Mouse (Mus musculus) layer of hippocampus, adult 9-10 months (tissue): ENCODE data around the gene Cnot9.
"Not testable (repeated sequence)": the region's sequence is repeated elsewhere in the genome, so short reads cannot be mapped to it uniquely, and the experiment has no call there.

ENCODE experiments used
- DNase-seq: peaks from one replicate; pipeline ENCODE4 v3.0.0; 2022; ENCODE audit warnings: low spot score

Gene Cnot9

DNA sequence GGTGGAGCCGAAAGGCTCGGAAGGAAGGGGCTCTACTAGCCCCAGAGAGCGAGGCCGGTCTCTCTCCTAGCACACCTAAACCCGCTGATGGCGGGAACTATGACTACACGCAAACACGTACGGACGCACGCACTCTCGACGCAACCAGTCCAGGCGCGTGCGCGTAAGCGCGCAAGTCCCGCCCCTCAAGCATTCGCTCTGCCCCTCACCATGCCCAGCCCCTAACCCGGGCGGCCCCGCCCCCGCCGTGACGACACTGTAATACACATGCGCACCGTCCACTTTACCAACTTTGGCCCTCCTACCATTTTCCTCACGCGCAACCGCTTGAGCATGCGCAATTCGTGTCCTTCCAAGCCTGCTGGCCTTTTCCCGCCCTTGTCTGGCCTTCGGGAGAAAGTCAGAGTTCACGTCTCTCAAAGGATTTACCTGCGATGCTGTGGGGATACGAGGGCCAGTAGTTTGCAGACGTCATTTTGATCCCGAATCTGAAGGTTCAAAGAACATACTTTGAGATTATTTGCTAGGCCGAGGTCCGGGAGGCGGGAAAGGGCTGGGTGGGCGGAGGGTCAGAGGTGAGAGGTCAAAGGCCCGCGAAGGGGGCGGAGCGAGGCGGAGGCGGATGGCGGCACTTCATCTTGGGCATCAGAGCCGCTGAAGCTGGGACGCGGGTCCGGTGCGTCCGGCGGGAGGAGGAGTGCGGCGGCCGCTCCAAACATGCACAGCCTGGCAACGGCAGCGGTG, at the start of gene Cnot9:
Gene Cnot9 (plus strand): TSS at position 338 of the 744 bp plus-strand sequence.
- DNase-seq = peak; percentile 99

DNA sequence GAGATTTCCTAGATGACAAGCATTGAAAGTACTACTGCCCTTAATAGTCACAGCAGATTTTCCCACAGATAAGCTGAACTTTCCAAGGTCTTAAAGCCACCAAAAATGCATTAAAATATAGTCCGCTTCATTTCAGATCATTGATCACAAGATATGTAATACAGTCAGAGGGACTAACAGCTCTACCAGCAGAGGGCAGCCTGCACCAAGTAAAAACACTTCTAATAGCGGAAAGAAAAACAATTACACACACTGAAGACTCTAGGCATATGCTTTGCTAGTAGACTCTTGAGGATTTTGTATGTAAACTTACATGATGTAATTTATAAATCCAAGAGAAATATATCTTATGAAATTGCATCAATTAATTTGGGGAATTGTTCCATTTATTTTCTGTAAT, 45.6 kb upstream of the Cnot9 start:
- peak; percentile 47 for DNase-seq

DNA sequence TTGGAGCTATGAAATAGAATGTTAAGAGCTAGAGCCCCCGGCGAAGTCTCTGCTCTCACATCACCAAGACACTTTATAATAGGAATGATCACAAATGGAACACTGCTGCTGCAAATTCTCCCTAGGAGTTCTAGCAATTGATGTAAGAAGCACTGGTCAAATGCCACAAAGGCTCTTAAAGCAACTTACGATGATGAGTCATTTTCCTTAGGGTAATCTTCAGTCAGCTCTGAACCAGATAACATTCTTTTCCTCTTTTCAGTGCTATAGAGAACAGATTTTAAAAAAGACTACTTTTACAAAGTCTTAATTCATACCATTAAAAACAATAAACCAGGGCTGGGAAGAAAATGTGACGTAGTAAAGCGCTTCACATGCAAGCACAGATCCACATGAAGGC, 20.1 kb upstream of the Cnot9 start:
- no peak for DNase-seq

DNA sequence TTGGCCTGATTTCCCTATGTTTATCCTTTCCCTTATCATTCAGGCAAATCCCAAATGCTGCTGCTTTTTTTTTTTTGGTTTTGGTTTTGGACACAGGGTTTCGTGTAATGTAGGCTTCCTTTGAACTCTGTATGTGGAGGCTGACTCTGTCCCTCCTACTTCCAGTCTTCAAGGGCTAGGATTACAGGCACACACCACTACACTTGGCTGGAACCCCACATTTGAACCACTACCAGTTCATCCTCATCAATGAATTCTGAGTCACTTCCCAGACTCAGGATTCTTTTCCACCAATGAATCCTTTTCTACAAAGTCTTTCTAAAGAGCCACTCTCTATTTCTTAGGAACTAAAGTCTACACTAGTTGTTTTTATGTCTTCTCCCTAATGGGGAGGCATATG, 4.8 kb upstream of the Cnot9 start:
- no peak for DNase-seq

DNA sequence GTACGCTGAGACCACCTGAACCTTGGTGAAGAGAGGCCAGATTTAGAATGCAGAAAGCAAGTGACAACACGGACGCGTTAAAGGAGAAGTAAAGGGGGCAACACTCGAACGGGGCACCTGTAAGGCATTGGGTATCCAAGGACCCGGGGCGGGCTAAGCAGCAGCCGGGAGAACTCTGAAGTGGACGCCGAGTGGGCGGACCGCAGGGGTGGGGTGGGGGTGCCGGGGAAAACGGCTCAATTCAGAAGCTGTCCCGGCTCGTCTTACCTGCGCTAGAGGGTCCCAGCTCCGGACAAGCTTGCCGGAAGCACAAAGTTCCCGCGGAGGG, 501 bp upstream of the Cnot9 start:
- DNase-seq = no peak

DNA sequence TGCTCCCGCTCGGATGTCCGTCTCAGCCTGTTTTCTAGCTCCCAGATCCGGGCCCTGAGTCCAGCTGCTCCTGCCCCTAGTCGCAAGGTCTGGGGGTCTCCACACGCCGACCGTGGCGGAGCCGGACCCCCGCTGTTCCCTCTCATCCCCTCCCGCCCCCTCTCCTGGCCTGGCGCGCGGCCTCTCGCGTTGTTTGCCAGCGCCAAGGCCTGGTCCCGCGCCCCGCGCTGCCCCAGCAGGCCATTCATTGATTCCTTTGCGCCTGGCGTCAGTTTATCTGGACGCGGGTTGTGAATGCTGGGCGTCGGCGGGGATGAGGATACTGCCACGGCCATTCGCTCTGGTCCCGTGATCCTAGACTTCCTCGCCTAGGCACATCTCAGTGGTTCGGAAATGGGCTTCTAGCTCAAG, 618 bp downstream of the Cnot9 start:
- no peak for DNase-seq

DNA sequence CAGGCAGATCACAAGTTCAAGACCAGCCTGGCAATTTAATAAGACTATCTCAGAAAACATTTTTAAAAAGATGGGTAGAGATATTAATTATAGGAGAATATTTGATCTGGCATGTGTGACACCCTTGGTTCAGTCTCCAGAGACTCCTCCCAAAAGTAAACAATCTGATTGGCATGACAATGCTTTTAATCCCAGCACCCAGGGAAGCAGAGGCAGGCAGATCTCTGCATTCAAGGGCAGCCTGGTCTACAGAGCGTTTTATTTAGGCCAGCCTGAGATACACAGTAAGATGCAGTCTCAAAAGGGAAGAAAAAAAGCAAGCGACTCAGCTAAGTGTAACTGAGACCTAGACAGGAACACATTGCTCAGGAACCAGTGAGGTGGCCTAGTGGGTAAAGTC, 1.9 kb downstream of the Cnot9 start:
- no peak for DNase-seq

DNA sequence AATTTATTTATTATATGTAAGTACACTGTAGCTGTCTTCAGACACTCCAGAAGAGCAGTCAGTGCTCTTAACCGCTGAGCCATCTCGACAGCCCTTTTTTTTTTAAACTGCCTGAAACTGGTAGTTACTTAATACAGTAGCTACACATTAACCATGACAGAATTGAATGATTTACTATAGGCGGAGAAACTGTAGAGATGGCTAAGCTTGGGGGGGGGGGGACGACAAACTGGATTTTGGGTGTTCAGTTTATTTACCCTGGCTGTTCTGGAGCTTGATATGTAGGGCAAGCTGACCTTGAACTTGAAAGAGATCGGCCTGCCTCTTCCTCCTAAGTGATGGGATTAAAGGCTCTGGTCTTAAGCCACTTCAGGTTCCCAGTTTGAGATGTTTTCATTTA, 5.4 kb downstream of the Cnot9 start:
- DNase-seq = no peak

DNA sequence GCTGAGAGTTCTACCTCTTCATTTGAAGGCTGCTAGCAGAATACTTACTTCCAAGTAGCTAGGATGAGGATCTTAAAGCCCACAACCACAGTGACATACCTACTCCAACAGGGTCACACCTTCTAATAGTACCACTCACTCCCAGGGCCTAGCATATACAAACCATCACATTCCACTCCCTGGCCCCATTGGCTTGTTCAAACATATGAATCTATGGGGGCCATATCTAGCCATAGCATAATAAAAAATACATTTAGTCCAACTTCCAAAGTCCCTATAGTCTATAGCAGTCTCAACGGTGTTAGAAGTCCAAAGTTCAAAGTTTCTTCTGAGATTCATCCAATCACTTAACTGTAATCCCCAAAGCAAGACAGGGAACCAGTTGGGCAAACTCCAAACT, 7.1 kb downstream of the Cnot9 start:
- not testable (repeated sequence) for DNase-seq

DNA sequence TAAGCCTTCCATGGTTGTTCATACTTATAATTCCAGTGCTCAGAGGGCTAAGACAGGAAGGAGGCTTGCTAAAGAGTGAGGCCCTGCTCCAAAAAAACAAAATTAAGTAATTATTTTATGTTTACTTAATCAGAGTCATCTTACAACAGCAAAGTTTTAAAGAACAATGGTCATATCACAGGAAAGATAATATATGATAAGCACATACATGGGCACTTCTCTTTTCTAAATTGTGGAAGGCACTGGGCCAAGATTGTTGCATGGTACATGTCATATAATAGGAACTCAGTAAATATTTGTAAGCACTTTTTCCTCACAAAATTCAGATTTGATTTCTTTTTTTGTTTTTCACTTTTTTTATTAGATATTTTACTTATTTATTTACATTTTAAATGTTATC, 14.0 kb downstream of the Cnot9 start:
- no peak for DNase-seq

DNA sequence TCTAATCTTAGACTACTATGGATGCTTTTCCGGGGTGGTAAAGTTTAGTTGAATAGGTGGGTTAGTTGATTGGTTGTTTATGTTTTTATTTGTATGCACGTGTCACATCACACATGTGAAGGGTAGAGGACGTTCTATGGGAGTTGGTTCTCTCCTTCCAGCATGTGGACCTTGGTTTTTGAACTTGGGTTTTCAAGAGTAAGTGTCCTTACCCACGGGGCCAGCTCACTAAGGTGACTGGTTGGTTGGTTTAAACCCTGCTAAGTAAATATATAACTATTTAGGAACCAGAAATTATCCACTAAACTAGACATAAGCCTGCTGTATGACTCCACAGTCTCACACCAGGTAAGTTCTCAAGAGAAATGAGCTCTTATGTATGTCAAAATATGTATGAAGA, 18.9 kb downstream of the Cnot9 start:
- DNase-seq = no peak

DNA sequence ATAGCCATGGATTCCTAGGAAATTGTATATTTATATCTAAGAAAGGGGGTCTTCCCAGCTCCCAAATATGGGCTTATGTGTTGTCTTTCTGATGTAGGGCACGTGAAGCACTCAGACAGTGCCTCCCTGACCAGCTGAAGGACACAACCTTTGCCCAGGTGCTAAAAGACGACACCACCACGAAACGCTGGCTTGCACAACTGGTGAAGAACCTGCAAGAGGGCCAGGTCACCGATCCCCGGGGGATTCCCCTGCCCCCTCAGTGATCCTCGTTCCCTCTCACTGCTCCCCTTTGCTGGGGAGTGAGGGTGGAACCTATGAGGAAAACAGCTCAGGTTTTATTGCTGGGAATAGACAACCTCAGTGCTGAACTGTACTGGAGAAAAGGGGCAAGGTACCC, 22.7 kb downstream of the Cnot9 start:
- no peak for DNase-seq

DNA sequence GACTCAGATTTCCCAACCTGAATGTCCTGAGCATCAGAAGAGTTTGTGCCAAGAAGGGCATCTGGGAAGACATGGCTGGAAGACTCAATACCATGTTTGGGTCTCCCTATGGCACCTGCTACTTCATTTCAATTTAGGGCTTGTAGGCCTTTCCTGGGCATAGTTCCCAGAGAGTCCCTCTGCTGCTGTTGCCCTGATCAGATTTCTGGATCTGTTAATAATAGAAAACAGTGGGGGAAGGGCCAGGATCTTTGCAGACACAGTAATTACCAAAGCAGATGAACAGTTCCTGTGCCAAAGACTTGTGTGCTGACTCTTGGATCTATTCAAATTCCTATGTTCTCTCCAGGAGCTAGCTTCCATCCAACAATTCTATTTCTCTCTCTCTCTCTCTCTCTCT, 32.8 kb downstream of the Cnot9 start:
- peak; percentile 68 for DNase-seq

DNA sequence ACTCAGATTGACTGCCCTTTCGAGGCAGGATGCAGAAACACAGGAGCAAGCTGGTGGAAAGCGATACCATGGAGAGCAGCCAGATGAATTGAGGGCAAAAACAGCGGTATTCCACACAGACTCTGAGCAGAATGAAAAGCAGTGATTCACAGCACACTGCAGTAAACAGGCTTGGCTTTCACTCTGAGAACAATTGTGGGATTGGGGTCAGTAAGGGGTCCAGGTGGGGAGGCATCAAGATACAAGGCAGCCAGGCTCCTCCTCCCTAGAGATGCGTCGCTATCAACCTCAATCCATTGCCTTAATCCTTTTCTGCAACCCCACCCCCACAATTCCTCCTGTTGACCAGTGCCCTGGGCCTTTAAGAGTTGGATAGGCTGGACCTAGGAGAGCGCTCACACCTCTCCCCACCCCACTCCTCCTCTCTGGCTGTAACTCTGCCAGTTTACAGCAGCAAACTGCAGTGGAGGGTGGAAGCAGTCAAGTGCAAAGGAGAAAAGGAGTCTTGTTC, 36.6 kb downstream of the Cnot9 start, which contains the start of gene Plcd4:
Gene Plcd4 (plus strand): TSS at position 438 of the 511 bp plus-strand sequence.
- peak; percentile 27 for DNase-seq

DNA sequence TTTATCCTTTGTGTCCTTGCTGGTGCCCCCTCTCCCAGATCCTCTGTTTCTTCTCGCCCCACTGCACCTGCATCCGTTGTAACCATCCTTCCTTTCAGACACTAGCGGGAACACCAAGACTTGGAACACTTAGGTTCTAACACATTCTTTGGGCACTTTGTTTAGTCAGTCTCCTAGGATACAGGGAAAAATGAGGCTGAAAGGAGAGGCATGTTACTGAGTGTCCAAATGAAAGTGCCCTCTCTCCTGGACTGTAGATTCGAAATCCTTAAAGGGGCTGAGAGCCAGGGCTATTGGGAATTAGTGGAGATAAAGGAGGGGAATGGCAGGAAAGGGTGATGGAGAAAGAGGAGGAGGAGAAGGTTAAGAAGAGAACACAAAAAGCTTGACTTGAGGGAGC, 38.3 kb downstream of the Cnot9 start, which contains the start of gene Usp37:
Gene Usp37 (minus strand): TSS at position 101 of the 400 bp plus-strand sequence.
- no peak for DNase-seq

DNA sequence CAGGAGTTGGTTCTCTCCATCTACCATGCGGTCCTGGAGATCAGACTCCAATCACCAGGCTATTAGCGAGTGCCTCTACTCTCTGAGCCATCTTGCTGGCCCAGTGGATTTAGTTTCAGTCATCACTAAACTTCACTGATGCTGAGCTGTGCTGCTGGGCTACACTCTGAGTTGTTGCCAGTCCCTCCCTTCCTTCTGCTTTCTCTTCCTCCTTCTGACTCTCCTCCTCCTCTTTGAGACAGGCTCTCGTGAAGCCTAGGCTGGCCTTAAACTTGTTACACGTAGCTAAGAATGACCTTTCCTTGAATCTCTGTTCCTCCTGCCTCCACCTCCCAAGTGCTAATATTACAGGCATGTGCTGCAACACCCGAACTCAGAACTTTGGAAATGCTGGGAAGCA, 53.2 kb downstream of the Cnot9 start:
- DNase-seq = no peak

DNA sequence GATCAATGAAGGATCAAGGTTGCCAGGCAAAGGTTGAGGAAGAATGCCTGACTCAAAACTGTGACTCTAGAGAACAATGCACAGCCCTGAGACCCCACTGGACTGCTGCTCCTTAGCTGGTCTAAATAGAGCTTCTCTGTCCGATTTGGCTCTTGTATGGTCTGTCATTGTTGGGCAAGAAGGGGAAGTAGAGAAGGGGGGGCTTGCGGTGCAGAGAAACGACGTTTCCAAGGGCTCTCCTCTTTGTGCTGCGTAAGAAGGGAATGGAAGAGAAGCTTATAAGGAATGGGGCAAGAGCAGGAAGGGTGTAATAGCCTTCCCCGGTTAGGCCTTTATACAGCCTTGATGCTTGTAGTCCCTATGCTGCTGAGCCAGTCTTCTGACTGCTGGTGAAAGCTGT, 60.0 kb downstream of the Cnot9 start:
- DNase-seq = no peak

DNA sequence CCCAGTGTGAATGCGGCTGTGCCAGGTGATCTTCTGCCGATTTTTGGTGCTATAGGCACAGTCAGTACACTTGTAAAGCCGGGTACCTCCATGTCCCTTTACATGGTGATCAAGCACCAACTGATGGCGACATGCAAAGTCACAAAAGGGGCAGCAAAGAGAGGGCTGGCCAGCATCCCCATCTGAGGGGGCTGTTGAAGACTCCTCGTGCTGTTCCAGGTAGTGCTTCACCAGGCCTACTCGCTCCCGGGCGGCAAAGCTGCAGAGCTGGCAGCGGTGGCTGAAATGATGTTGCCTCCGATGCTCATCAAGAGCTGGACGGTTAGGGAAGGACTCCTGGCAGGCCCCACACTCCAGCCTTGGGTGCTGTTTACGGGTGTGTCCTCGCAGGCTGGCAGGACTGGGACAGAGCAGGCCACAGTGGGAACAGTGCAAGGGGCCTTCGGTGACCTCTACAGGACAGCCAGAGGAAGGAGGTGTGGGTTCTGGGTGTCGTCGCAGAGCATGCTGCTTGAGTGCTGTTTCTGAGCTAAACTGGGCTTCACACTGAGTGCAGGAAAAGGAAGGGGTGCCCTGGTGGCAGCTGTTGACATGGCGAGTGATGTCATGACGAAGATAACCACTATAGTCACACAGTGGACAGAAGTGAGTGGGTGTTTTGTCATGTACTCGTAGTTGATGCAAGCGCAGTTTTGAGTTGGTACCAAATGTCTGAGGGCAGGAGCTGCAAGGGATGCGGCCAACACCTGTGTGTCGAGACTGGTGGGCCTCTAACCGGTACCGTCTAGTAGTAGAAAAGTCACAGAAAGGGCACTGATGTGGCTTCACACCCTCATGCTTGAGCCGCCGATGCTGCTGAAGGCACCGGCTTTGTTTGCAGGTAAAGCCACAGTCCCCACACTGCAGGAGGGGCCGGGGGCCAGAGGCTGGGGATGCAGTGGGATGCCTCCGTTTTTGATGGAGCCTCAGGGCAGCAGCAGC, 64.2 kb downstream of the Cnot9 start:
- no peak for DNase-seq
